In the genomic region with DNA sequence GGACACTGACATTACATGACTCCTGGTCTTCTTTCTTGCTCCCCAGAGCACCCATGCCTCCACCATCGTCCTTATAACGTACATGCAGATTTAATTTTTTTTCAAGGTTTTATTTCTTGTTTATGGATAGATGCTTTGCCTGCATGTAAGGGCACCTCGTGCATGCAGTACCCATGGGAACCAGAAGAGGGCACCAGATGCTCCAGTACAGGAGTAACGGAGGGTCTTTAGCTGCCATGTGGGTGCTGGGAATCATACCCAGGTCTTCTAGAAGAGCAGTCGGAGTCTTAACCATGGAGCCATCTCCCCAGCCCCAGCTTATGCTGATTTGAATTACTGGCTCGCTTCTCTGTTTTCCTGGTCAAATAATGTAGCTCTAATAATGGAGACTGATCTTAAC, we compare ENCODE assay signal across 15 mouse cellular contexts. TPM values are rescaled to one million over a fixed set of nuclear protein-coding genes. Genes with fewer than 3 reads are reported as not detected.
DNase-seq lines count a peak whose midpoint lies in the region; ATAC-seq and TF ChIP-seq lines count a peak whose summit lies in the region.
"Had no signal": no experiment of that assay in that cellular context is flagged by ENCODE, and none has a peak within 500 bp of the region (broad histone marks: within the 10 kb centered on the region; RNA-seq: fewer than 3 reads in every experiment).

No protein-coding gene starts in this region.

- H3K9ac ChIP-seq in liver, embryonic 14.5 days (replicated peaks): no peak overlapping the region
- H3K9ac ChIP-seq: hindbrain, embryonic 12.5 days; lung, embryonic 15.5 days had no signal

- no peak for ATAC-seq in liver, embryonic 14.5 days (ENCODE audit: insufficient read depth)
- ATAC-seq in erythroid progenitor cell, adult 5-6 weeks (replicated peaks; ENCODE audit: low FRiP score, poor library complexity, severe bottlenecking): no peak

- no peak for TF ChIP-seq EP300 in liver, embryonic 14.5 days (IDR thresholded peaks at IDR 0.05; ENCODE audit: low read depth)

- peaks cover 43% of the 10 kb centered on the region for H3K4me1 ChIP-seq in E14TG2a.4 (replicated peaks; ENCODE audit: low read depth, low read length)
- peaks cover 5 to 9% of the 10 kb centered on the region in 2 experiments for H3K4me1 ChIP-seq in liver, embryonic 14.5 days (replicated peaks; ENCODE audit: control insufficient read depth in 2 of 2, insufficient read depth in 2 of 2, low read length in 1 of 2)
- H3K4me1 ChIP-seq: lung, embryonic 15.5 days had no signal

- no peaks in the 10 kb centered on the region for H3K9me3 ChIP-seq in E14TG2a.4 (ENCODE audit: low read length)
- no peaks in the 10 kb centered on the region for H3K9me3 ChIP-seq in liver, embryonic 14.5 days (ENCODE audit: control insufficient read depth, low read length)
- H3K9me3 ChIP-seq: heart, embryonic 10.5 days; lung, embryonic 15.5 days had no signal

- no peak overlapping the region for H3K4me3 ChIP-seq in layer of hippocampus, adult 2 months
- peak overlapping the region; percentile 35; the same call in 1 of the 2 replicates for H3K4me3 ChIP-seq in E14TG2a.4 (replicated peaks; ENCODE audit: low read length)
- H3K4me3 ChIP-seq in liver, embryonic 14.5 days (ENCODE audit: insufficient read depth in 1 of 2, low read depth in 2 of 2, low read length in 2 of 2): no peak overlapping the region
- H3K4me3 ChIP-seq: heart, embryonic 10.5 days; hindbrain, embryonic 12.5 days; lung, embryonic 15.5 days had no signal

- peaks cover 20% of the 10 kb centered on the region for H3K27me3 ChIP-seq in E14TG2a.4 (ENCODE audit: insufficient read depth, low read length)
- H3K27me3 ChIP-seq in liver, embryonic 14.5 days (ENCODE audit: control insufficient read depth, insufficient read depth, low read length): no peaks in the 10 kb centered on the region
- H3K27me3 ChIP-seq: hindbrain, embryonic 12.5 days; lung, embryonic 15.5 days had no signal

- peak; percentile 65 for TF ChIP-seq CTCF in layer of hippocampus, adult 2 months (conservative IDR thresholded peaks at IDR 0.05)
- peak; percentile 97 for TF ChIP-seq CTCF in E14TG2a.4 (conservative IDR thresholded peaks at IDR 0.05; ENCODE audit: low read length)
- TF ChIP-seq CTCF in liver, embryonic 14.5 days (IDR thresholded peaks at IDR 0.05; ENCODE audit: low read depth): peak; percentile 75

- 79% methylated on average over 6 of the region's 6 CpGs for WGBS in liver, embryonic 14.5 days (ENCODE audit: insufficient replicate concordance)

- DNase-seq in layer of hippocampus, adult 2 months (ENCODE audit: low spot score in 2 of 2): no peak
- no peak for DNase-seq in layer of hippocampus, postnatal 25 days (ENCODE audit: extremely low spot score in 1 of 2, low spot score in 1 of 2)
- DNase-seq in B cell, adult 2 months: peak; percentile 55 to 58
- DNase-seq in liver, embryonic 14.5 days (ENCODE audit: low read depth in 3 of 3, low spot score in 3 of 3): no peak
- DNase-seq in right cerebral cortex, postnatal 10 days (ENCODE audit: low spot score in 2 of 2): no peak
- DNase-seq: cerebellum, postnatal 36 days; kidney, postnatal 14 days had no signal

- H3K36me3 ChIP-seq in E14TG2a.4 (ENCODE audit: insufficient read depth, low read length): no peaks in the 10 kb centered on the region
- no peaks in the 10 kb centered on the region for H3K36me3 ChIP-seq in liver, embryonic 14.5 days (replicated peaks; ENCODE audit: control insufficient read depth, insufficient read depth, low read depth)
- H3K36me3 ChIP-seq: heart, embryonic 10.5 days; hindbrain, embryonic 12.5 days; lung, embryonic 15.5 days had no signal

- no peak overlapping the region for H3K27ac ChIP-seq in layer of hippocampus, adult 2 months
- H3K27ac ChIP-seq in liver, embryonic 14.5 days: no peak overlapping the region
- H3K27ac ChIP-seq: heart, embryonic 10.5 days; lung, embryonic 15.5 days had no signal

- no peak overlapping the region for H3K4me2 ChIP-seq in liver, embryonic 14.5 days (ENCODE audit: low read depth)
- H3K4me2 ChIP-seq: hindbrain, embryonic 12.5 days; lung, embryonic 15.5 days had no signal

RNA-seq across cellular contexts. Expression of a gene that starts 13.2 kb away (rescaled TPM):
- 10 to 100 TPM; 62.3 to 66.3 TPM for total RNA-seq in layer of hippocampus, adult 2 months (2021)
- total RNA-seq in layer of hippocampus, postnatal 25 days (2021): 10 to 100 TPM; 60.1 to 63.6 TPM
- polyA plus RNA-seq in liver, embryonic 14.5 days (2012; rRNA removed): 3.9 and 5.1 TPM in 2 replicates
- 7.6 and 8.3 TPM in 2 replicates for polyA plus RNA-seq in liver, embryonic 14.5 days (2014; fragmentation: Nextera tagmentation; extraction: Ambion mirVana)
- total RNA-seq in erythroid progenitor cell, adult 5-6 weeks (2015; ENCODE audit: low replicate concordance): 28.5 and 40.2 TPM in 2 replicates
- 47.7 and 54.4 TPM in 2 replicates for total RNA-seq in erythroid progenitor cell, adult 5-6 weeks (2017; ENCODE audit: low replicate concordance)

RNA-seq across cellular contexts. Expression of a gene that starts 52.6 kb away (rescaled TPM):
- total RNA-seq in layer of hippocampus, adult 2 months (2021): 10 to 100 TPM; 25.2 to 25.8 TPM
- total RNA-seq in layer of hippocampus, postnatal 25 days (2021): 10 to 100 TPM; 18.9 to 21.1 TPM
- polyA plus RNA-seq in liver, embryonic 14.5 days (2012; rRNA removed): not detected in 2 replicates
- 1.0 TPM in 1 of 2 replicates, not detected in the other for polyA plus RNA-seq in liver, embryonic 14.5 days (2014; fragmentation: Nextera tagmentation; extraction: Ambion mirVana)
- total RNA-seq in erythroid progenitor cell, adult 5-6 weeks (2015; ENCODE audit: low replicate concordance): not detected in 2 replicates
- total RNA-seq in erythroid progenitor cell, adult 5-6 weeks (2017; ENCODE audit: low replicate concordance): not detected in 2 replicates
- total RNA-seq: monocyte, adult 5-6 weeks had no signal
- polyA plus RNA-seq: frontal cortex, adult 2 months; spleen, adult 2 months had no signal

Comparison
In these comparisons a context has a peak if more than half of its experiments do, and no peak if none do; other contexts are left out.
1. DNase-seq: peak in B cell, adult 2 months (2 of 2); none in layer of hippocampus, adult 2 months (0 of 2), layer of hippocampus, postnatal 25 days (0 of 2), liver, embryonic 14.5 days (0 of 3) and right cerebral cortex, postnatal 10 days (0 of 2).
2. RNA of a gene that starts 52.6 kb away (total RNA-seq): 25.2 to 25.8 TPM in layer of hippocampus, adult 2 months and 18.9 to 21.1 TPM in layer of hippocampus, postnatal 25 days; not detected in erythroid progenitor cell, adult 5-6 weeks; every median in the first group is over 10 times any median in the second.
3. Peak in every context shown above with its lines, with median percentiles within 50 percentile points of each other: CTCF ChIP-seq.